In genomic region chr12:84459845-84460244, GRCm38 (mm10) we compare ENCODE assay signal across 17 mouse cellular contexts. TPM values are rescaled to one million over a fixed set of nuclear protein-coding genes. Genes with fewer than 3 reads are reported as not detected.
DNase-seq lines count a peak whose midpoint lies in the region; ATAC-seq and TF ChIP-seq lines count a peak whose summit lies in the region.
"Had no signal": no experiment of that assay in that cellular context is flagged by ENCODE, and none has a peak within 500 bp of the region (broad histone marks: within the 10 kb centered on the region; RNA-seq: fewer than 3 reads in every experiment).

No protein-coding gene starts in this region.

- WGBS in kidney, adult 2 months: 39% methylated on average over 1 of the region's 1 CpGs
- WGBS in kidney, embryonic 14.5 days: 66% methylated on average over 1 of the region's 1 CpGs
- WGBS in lung, postnatal 0 days: 41% methylated on average over 1 of the region's 1 CpGs
- 87% methylated on average over 1 of the region's 1 CpGs for WGBS in small intestine, adult 2 months

- no peak for TF ChIP-seq POLR2A in kidney, adult 2 months (IDR thresholded peaks at IDR 0.05; ENCODE audit: low read depth, low read length)
- TF ChIP-seq POLR2A in small intestine, adult 2 months (IDR thresholded peaks at IDR 0.05; ENCODE audit: low read depth, low read length): no peak

- peak; percentile 22; the same call in 1 of the 2 replicates for TF ChIP-seq CTCF in kidney, adult 2 months (conservative IDR thresholded peaks at IDR 0.05; ENCODE audit: insufficient read depth, insufficient read length, low read depth, low read length)
- peak; percentile 47 for TF ChIP-seq CTCF in lung, postnatal 0 days (IDR thresholded peaks at IDR 0.05)
- peak; percentile 17; the same call in 1 of the 2 replicates for TF ChIP-seq CTCF in small intestine, adult 2 months (IDR thresholded peaks at IDR 0.05; ENCODE audit: extremely low read depth, insufficient read length, insufficient replicate concordance, low read depth, low read length)

- ATAC-seq in kidney, embryonic 14.5 days (ENCODE audit: low FRiP score, low TSS enrichment): no peak
- no peak for ATAC-seq in lung, postnatal 0 days
- ATAC-seq: CD4-positive, CD25-positive, alpha-beta regulatory T cell, adult 4 months; intestine, embryonic 16.5 days had no signal

- peaks cover 14% of the 10 kb centered on the region for H3K36me3 ChIP-seq in kidney, adult 2 months (ENCODE audit: control insufficient read depth, insufficient read depth, low read length)
- peaks cover 59% of the 10 kb centered on the region for H3K36me3 ChIP-seq in kidney, embryonic 14.5 days (ENCODE audit: control insufficient read depth, insufficient read depth, low read length)
- H3K36me3 ChIP-seq in lung, postnatal 0 days (ENCODE audit: insufficient read depth, low read length): peaks cover 11% of the 10 kb centered on the region; the same call in 1 of the 2 replicates
- H3K36me3 ChIP-seq in small intestine, adult 2 months (ENCODE audit: control insufficient read depth, insufficient read depth, low read length): peaks cover 43% of the 10 kb centered on the region

- H3K4me3 ChIP-seq in kidney, adult 2 months (ENCODE audit: insufficient read depth, low read depth, low read length): no peak overlapping the region
- H3K4me3 ChIP-seq in kidney, embryonic 14.5 days (ENCODE audit: low read length): no peak overlapping the region
- H3K4me3 ChIP-seq in lung, postnatal 0 days (ENCODE audit: low read depth, low read length): no peak overlapping the region
- H3K4me3 ChIP-seq in small intestine, adult 2 months (ENCODE audit: low read depth, low read length): no peak overlapping the region
- H3K4me3 ChIP-seq: embryonic facial prominence, embryonic 13.5 days; heart, embryonic 10.5 days; hindbrain, embryonic 10.5 days had no signal

- H3K9me3 ChIP-seq in kidney, embryonic 14.5 days (ENCODE audit: control insufficient read depth, low read length): no peaks in the 10 kb centered on the region
- no peaks in the 10 kb centered on the region for H3K9me3 ChIP-seq in lung, postnatal 0 days (ENCODE audit: low read length)
- H3K9me3 ChIP-seq: embryonic facial prominence, embryonic 13.5 days; heart, embryonic 10.5 days; hindbrain, embryonic 10.5 days had no signal

- no peak overlapping the region for H3K4me2 ChIP-seq in kidney, embryonic 14.5 days (replicated peaks; ENCODE audit: low read depth, low read length)
- H3K4me2 ChIP-seq in lung, postnatal 0 days (replicated peaks; ENCODE audit: low read depth, low read length): no peak overlapping the region
- H3K4me2 ChIP-seq: embryonic facial prominence, embryonic 13.5 days; midbrain, embryonic 11.5 days had no signal

- no peak for TF ChIP-seq EP300 in lung, postnatal 0 days (IDR thresholded peaks at IDR 0.05)

- no peaks in the 10 kb centered on the region for H3K4me1 ChIP-seq in kidney, adult 2 months (ENCODE audit: control insufficient read depth, insufficient read depth, low read length)
- no peaks in the 10 kb centered on the region for H3K4me1 ChIP-seq in kidney, embryonic 14.5 days (ENCODE audit: control insufficient read depth, insufficient read depth, low read length)
- H3K4me1 ChIP-seq in lung, postnatal 0 days (ENCODE audit: insufficient read depth, low read depth, low read length): no peaks in the 10 kb centered on the region
- no peaks in the 10 kb centered on the region for H3K4me1 ChIP-seq in small intestine, adult 2 months (ENCODE audit: control insufficient read depth, insufficient read depth, insufficient read length, low read length)
- H3K4me1 ChIP-seq: embryonic facial prominence, embryonic 13.5 days; hindbrain, embryonic 10.5 days had no signal

- DNase-seq in kidney, adult 2 months: no peak
- DNase-seq in lung, postnatal 0 days (ENCODE audit: low spot score): no peak
- no peak for DNase-seq in lung, postnatal 4 days
- DNase-seq in MN1 (ENCODE audit: low spot score): peak; percentile 19
- no peak for DNase-seq in layer of hippocampus, adult 9-11 months
- DNase-seq: cerebellum, adult 11-12 months; cerebellum, postnatal 36 days; gastrocnemius, postnatal 25 days; thymus, adult 18-20 months had no signal

- H3K27me3 ChIP-seq in kidney, adult 2 months (replicated peaks; ENCODE audit: control insufficient read depth, insufficient read depth, low read length): no peaks in the 10 kb centered on the region
- H3K27me3 ChIP-seq in kidney, embryonic 14.5 days (ENCODE audit: control insufficient read depth, insufficient read depth, low read length): no peaks in the 10 kb centered on the region
- H3K27me3 ChIP-seq in lung, postnatal 0 days (replicated peaks; ENCODE audit: insufficient read depth, low read length): no peaks in the 10 kb centered on the region
- no peaks in the 10 kb centered on the region for H3K27me3 ChIP-seq in small intestine, adult 2 months (ENCODE audit: control insufficient read depth, insufficient read depth, low read length)
- H3K27me3 ChIP-seq: embryonic facial prominence, embryonic 13.5 days had no signal

- no peak overlapping the region for H3K27ac ChIP-seq in kidney, adult 2 months (ENCODE audit: insufficient read depth, low read depth, low read length)
- no peak overlapping the region for H3K27ac ChIP-seq in kidney, embryonic 14.5 days (ENCODE audit: low read depth, low read length)
- H3K27ac ChIP-seq in lung, postnatal 0 days (ENCODE audit: low read length): no peak overlapping the region
- H3K27ac ChIP-seq in small intestine, adult 2 months (ENCODE audit: insufficient read depth, low read depth, low read length): no peak overlapping the region
- H3K27ac ChIP-seq: embryonic facial prominence, embryonic 13.5 days; heart, embryonic 10.5 days; hindbrain, embryonic 10.5 days had no signal

- no peak overlapping the region for H3K9ac ChIP-seq in kidney, embryonic 14.5 days (ENCODE audit: low read depth, low read length)
- H3K9ac ChIP-seq in lung, postnatal 0 days (replicated peaks; ENCODE audit: low read depth): no peak overlapping the region
- H3K9ac ChIP-seq: embryonic facial prominence, embryonic 13.5 days had no signal

RNA-seq across cellular contexts. Expression of gene Lin52, which starts 8.6 kb away (rescaled TPM):
- polyA plus RNA-seq in kidney, adult 2 months (2012; rRNA removed): 21.6 and 26.3 TPM in 2 replicates
- 21.0 and 23.2 TPM in 2 replicates for polyA plus RNA-seq in kidney, embryonic 14.5 days (2014; fragmentation: Nextera tagmentation; extraction: Ambion mirVana)
- polyA plus RNA-seq in lung, postnatal 0 days (2015; fragmentation: Nextera tagmentation; extraction: Ambion mirVana): 18.2 and 18.5 TPM in 2 replicates
- polyA plus RNA-seq in small intestine, adult 2 months (2012; rRNA removed): 0.95 and 3.2 TPM in 2 replicates

RNA-seq across cellular contexts. Expression of gene Aldh6a1, which starts 9.0 kb away (rescaled TPM):
- 245 and 297 TPM in 2 replicates for polyA plus RNA-seq in kidney, adult 2 months (2012; rRNA removed)
- polyA plus RNA-seq in kidney, embryonic 14.5 days (2014; fragmentation: Nextera tagmentation; extraction: Ambion mirVana): 25.0 and 50.2 TPM in 2 replicates
- 52.1 and 67.5 TPM in 2 replicates for polyA plus RNA-seq in lung, postnatal 0 days (2015; fragmentation: Nextera tagmentation; extraction: Ambion mirVana)
- 1.5 and 1.9 TPM in 2 replicates for polyA plus RNA-seq in small intestine, adult 2 months (2012; rRNA removed)

RNA-seq across cellular contexts. Expression of gene Rnf113a2, which starts 42.8 kb away (rescaled TPM):
- 5.6 and 6.2 TPM in 2 replicates for polyA plus RNA-seq in kidney, adult 2 months (2012; rRNA removed)
- 22.1 and 27.2 TPM in 2 replicates for polyA plus RNA-seq in kidney, embryonic 14.5 days (2014; fragmentation: Nextera tagmentation; extraction: Ambion mirVana)
- 22.9 and 23.0 TPM in 2 replicates for polyA plus RNA-seq in lung, postnatal 0 days (2015; fragmentation: Nextera tagmentation; extraction: Ambion mirVana)
- 0.81 and 1.3 TPM in 2 replicates for polyA plus RNA-seq in small intestine, adult 2 months (2012; rRNA removed)

RNA-seq across cellular contexts. Expression of gene Bbof1, which starts 51.0 kb away (rescaled TPM):
- 0.46 and 0.58 TPM in 2 replicates for polyA plus RNA-seq in kidney, adult 2 months (2012; rRNA removed)
- 1.1 and 1.9 TPM in 2 replicates for polyA plus RNA-seq in kidney, embryonic 14.5 days (2014; fragmentation: Nextera tagmentation; extraction: Ambion mirVana)
- polyA plus RNA-seq in lung, postnatal 0 days (2015; fragmentation: Nextera tagmentation; extraction: Ambion mirVana): 2.8 TPM in 2 replicates
- not detected in 2 replicates for polyA plus RNA-seq in small intestine, adult 2 months (2012; rRNA removed)

RNA-seq across cellular contexts. Expression of gene Entpd5, which starts 51.0 kb away (rescaled TPM):
- polyA plus RNA-seq in kidney, adult 2 months (2012; rRNA removed): 100 and 111 TPM in 2 replicates
- polyA plus RNA-seq in kidney, embryonic 14.5 days (2014; fragmentation: Nextera tagmentation; extraction: Ambion mirVana): 8.3 and 19.6 TPM in 2 replicates
- 10.8 TPM in 2 replicates for polyA plus RNA-seq in lung, postnatal 0 days (2015; fragmentation: Nextera tagmentation; extraction: Ambion mirVana)
- polyA plus RNA-seq in small intestine, adult 2 months (2012; rRNA removed): 10.9 and 15.5 TPM in 2 replicates
